Mouse (Mus musculus): ENCODE measurements around the gene Tpst1.

- TF ChIP-seq ZNF384 (IDR thresholded peaks at IDR 0.05; ENCODE audit: low read depth, low read length) (no peak), NRF1 (IDR thresholded peaks at IDR 0.05; ENCODE audit: insufficient read depth, low read depth, low read length, poor library complexity, severe bottlenecking) (no peak), MAX (IDR thresholded peaks at IDR 0.05; ENCODE audit: low read length) (no peak), TAL1 (IDR thresholded peaks at IDR 0.05; ENCODE audit: low read length) (0 out of 2 replicates have a peak, but pooled peaks have one; percentile 26), GABPA (IDR thresholded peaks at IDR 0.05; ENCODE audit: low read depth, low read length) (no peak)
Observed at GRCm38 (mm10) chr5:130171956-130172601, 99.0 kb downstream of the Tpst1 start.

Measured in MEL (cell line).